Mouse (Mus musculus) liver, adult (tissue): ENCODE results near the gene Tmem52b.

Experiments
- GATA4 ChIP-seq: IDR thresholded peaks from 2 replicates; pipeline ENCODE4 v1.6.1; 2014; ENCODE audit warnings: mild to moderate bottlenecking, low read length; ENCODE audit not compliant: insufficient replicate concordance

Tmem52b gene

DNA sequence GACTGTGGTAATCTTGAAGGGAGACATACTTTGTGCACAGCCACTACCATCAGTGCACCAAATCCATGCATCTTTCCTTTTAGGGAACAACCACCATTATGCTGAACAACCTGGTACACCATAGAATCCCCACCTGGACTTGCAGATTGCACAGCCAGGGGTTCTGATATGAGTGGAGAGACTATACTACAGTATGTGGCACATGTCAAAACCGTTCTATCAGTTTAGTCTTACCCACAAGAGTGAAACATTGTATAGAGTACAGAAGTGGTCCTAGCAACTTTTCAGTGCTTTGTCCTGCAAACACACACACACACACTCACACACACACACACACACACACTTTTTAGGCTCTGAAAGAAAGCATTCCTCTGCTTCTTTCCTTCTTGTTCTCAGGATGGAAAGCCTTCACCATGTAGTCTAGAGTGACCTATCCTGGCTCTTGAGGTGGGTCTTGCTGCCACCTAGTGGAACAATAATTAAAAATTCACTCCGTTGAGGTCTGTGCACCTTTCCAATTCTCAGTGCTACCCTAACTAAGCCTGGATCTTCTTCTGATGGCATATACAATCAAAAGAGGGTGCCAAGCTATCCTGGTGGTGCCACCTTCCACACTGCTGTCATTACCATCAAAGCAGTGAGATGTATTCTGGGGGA, 5.5 kb downstream of the Tmem52b start:
- TF ChIP-seq GATA4, result no peak

DNA sequence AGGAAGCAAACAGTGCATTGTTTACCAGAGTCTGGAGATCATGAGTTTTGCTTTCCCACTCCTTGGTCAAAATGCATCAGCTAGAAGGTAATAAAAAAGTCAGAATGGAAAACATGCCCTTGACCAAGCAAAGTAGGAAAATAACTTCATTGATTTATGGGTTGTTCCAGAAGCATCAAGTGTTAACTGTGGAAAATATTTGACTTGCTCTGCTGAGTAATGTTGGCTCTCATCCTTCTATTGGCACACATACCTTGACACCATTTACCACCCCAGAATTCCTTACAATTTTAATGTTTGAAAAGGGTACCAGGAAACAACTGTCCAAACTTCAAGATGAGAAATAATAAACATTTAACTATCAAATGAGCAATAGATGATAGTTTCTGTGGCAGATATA, 13.7 kb downstream of the Tmem52b start:
- no peak for TF ChIP-seq GATA4

DNA sequence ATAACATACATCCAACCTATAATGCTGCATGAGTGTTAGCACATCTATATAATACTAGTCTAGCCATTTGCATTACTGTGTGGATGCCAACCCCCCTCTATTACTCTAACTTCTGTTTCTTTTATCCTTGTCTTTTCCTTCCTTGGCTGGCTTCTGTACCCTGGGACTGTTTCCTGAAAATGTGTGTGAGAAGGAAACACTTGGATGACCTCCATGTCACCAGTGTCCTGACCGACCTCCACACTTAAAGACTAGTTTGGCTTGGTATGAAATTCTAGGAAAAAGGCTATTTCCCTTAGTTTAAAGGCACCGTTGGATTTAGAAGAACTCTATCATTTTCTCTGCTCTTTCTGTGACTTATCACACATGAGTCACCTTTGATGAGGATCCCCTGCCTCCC, 15.1 kb downstream of the Tmem52b start:
- no peak; the same call in 1 of the 2 replicates for TF ChIP-seq GATA4

DNA sequence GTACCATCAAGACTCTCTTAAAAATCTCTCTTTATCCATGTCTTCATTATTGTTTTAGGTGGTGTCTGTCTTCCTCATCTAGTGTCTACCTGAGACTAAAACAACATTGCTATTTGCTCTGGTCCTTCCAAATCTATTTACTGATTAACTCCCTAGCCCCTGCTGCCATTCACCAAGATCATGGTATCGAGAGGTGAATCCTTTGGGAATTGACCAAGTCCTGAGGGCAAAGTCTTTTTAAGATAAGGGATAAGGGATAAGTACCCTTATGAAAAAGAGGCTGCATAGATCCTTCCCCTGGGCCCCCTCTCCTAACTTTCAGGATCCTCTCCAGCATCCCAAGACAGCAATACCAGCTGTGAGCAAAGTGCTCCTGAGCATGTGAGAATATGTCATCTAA, 17.2 kb downstream of the Tmem52b start:
- peak; percentile 68; the same call in 1 of the 2 replicates for TF ChIP-seq GATA4

DNA sequence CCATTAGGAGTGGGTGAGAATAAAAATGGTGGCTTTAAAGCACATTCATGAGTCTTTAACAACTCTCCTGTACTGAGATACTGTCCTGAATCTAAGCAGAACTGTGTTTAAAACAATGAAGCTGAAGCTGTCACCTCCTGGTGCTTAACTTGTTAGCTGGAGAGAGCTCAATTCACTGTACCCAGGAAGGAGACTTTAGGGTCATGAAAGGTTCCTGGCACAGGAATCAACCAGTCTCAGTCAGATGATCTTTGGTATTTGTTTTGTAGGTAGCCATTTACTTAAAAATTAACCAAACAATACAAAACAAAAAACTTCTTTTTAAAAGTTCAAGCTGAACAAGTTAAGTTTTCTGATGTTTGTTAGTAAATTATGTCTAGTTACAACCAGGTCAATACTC, 17.9 kb downstream of the Tmem52b start:
- TF ChIP-seq GATA4, result no peak

DNA sequence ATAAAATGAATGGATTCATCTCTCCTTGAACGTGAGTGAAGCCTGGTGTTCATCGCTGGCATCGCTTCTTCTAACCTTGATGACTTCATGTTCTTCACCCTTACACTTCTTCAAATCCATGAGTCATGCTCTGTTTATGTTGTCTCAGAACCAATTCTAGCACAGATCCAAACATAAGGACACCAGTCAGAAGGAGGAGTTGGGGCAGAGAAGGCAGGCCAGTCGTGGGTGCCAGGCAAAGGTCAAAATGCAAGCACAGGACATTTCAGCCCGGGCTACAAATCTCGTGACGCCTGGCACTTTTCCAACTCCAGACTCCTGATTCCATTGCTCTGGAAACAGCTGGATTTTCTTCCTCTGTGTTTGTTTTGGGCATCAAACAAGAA, 20.2 kb downstream of the Tmem52b start:
- no peak for TF ChIP-seq GATA4

DNA sequence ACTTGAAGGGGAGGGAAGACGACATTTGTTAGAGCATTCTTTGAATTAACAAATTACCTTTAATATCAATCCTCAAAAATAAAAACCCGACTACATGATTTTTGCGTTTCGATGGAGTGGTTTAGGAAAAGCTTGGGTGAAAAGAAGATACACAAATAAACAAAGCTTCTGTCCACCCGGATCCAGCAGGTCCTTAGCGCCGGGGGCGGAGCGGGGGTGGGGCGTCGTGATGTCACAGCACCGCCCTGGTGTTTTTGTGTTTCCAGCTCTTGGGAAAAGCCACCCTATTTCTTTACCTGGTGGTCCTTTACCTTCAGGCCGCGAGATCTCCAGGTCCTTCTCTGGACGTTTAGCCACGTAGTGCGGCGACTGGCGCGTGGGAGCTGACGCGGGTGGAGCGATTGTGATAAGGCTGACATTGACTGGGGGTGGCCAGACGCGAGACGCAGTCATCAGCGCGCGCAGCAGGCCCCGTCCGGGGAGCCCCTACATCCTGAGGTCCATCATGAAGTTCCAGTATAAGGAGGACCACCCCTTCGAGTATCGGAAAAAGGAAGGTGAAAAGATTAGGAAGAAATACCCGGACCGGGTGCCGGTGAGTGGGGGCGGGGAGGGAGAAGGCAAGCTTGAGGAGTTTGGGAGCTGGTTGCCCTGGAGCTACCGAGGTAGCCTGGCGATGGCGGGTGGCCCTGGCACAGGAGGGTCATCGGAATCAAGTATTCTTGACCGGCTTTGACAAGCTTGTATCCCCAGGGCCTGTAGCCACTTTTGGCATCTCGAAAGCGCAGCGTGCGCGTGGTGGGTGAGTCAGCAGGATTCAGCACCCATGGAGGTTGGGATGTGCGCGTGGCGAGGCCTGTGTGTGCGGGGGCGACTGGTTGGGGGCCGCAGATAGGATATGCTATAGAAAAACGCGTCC, 20.8 kb downstream of the Tmem52b start, which contains the start of gene Gabarapl1:
TSS of gene Gabarapl1 (plus strand) at position 219 of the 919 bp plus-strand sequence.
- TF ChIP-seq GATA4, result peak; percentile 27; the same call in 1 of the 2 replicates

DNA sequence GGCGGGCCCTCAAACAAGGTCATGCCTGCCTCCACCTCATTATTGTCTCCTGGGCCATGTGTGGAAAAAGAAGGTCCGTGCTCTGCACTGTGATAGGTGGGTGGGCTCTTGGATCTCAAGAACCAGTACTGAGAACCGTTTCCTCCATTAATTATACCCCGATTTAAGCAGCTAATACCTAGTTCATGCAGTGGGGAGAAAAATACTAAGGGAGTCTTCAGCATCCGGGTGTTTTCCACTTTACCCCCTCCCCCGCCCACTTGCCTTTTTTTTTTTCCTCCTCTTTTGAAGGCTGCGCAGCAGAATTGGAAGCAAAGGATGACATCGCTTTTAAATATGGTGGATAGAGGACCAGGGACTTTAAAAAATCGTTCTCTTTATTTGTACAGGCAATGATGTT, 21.7 kb downstream of the Tmem52b start:
- TF ChIP-seq GATA4, result no peak

DNA sequence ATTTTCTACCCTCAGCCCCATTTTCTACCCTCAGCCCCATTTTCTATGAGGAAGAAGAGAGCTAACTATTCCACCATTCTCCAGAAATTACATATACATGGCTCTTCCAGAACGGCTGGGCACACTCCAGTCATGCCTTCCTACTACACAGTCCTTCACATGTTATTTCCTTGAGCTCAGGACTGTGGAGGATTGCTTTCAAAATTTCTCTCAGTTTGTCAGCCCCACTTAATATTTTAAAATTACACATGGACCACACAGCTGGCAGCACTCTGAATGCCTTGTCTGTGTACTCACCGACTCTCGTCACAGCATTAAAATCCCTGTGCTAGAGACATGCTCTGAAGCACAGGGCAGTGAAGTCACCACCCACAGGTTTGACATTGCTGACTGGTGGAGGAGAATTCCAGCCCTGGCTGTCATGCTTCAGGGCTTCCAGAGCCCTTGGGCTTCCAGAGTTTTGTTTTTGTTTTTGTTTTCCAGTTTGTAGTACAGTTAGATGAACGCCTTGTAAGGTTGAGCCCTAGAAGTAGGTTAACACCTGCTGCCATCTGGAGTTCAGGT, 22.4 kb downstream of the Tmem52b start:
- TF ChIP-seq GATA4, result no peak

DNA sequence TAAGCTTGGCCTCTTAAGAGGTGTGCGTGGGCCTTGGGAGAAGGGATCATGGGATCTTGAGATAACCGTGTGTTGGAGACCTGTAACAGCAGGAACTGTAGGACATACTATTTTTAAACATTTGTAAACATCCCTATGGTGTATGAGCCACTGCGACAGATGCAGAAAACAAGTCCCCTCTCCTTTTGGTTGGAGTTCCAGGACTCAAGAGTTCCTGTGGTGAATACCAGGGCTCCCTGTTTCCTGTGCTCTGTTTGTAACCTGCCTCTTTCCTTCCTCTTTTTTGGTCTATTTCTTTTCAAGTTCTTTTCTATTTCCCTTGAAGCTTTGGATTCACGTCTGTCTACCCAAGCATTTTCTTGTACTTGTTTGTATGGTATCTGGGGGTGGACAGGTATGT, 23.4 kb downstream of the Tmem52b start:
- no peak for TF ChIP-seq GATA4

DNA sequence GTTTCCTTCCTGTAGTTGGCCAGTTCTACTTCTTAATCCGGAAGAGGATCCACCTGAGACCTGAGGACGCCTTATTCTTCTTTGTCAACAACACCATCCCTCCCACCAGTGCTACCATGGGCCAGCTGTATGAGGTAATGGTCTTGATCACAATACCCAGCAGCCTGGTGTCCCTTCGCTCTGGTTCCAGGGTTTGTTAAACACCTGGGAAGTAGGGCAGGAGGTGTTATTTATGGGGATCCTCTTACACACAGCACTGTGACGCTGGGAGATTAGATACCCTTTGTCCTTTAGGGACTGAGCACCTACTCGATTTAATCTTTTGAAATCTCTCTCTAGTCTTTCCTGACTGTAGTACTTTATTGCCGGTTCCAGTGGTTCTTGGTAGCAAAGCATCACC, 26.2 kb downstream of the Tmem52b start:
- TF ChIP-seq GATA4, result no peak

DNA sequence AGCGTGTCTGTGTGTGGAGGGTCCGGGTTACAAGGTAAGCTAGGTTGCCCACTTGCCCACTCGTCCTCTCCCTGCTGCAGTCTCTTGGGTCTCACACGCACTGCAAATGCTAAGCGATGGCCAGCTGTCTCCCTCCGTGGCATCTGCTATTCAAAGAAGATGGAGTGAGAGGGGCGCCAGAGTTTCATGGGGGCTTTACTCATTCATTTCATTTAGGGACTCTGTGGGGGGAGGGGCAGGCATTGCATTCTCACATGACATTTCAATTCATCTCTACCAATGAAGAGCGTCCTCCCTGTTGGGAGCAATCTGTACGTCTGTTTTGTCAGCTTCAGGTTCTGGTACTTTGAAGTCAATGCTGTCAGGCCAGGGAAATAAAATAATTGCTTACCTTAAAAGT, 29.6 kb downstream of the Tmem52b start:
- no peak for TF ChIP-seq GATA4

DNA sequence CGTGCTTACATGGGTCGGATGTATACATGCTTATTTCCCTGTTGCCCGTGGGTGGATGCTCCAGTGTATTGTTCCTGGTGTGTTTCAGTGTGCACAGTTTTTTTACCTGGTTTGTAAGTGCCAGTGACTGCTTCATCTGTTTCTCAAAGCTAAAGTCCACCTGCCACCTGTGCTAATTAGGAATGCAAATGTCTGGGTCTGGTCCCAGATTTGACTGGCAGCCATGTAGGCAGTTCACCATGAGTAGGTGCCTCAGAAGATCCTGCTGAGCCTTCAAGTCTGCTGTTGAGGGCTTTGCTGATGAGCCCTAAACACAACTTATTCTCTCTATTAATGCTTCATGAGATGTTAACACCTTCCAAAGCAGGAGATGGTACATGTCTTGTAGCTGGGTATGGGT, 30.2 kb downstream of the Tmem52b start:
- no peak for TF ChIP-seq GATA4

DNA sequence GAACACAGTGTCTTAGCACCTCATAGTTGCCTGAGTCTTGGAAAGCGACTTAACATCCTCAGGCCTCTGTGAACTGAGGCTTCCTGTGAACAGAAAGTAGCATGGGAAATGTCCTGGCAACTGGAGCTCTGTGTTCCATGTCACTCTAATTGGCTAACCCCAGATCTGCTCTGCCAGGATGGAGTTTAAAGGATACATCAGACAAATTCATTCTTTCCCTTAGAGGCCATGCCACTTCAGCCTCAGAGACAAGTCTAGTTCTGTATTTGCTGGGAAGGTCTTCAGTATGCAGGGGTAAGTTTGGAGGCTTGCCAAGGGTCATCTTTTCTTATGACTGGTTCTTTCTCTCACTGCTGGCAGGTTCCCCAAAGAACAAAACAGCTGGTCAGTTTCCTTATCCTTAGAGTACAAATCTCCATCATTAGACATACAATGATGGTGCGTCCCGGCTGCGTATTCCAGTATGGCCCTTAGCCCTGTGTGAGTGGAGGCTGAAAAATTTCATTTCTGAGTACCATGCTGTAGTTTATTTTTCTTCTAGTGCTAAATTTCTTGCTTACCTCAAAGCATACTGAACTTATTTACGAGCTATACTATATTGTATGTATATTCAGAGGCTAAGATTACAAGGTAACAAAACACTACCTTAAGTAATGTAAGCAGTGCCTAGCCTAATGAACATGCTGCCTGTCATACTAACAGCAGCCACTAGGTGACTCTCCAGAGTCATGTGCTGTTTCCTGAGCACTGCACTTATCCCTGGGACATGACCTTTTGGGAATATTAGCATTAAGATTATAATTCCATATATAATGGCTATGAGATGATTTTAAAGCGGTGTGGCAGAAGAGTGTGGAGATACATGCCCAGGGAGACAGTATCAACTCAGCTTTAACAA, 31.6 kb downstream of the Tmem52b start:
- TF ChIP-seq GATA4, result no peak

DNA sequence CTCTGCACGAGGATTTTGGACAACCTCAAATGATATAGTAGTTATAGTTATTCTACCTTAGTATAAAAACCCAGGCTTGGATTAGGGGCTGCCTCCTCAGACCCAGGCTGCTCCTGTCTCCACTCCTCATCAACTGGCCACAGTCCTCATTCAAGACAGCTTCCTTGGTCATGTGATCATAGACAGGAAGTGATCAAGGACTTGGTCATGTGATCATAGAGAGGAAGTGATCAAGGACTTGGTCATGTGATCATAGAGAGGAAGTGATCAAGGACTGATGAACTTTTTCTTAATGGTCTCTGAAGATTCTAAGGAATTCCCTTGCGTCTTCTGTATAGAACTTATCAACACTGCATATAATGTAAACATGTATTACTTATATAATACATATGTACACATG, 34.9 kb downstream of the Tmem52b start:
- no peak for TF ChIP-seq GATA4
